Mouse (Mus musculus) stomach, postnatal 0 days (tissue): ENCODE measurements around the gene Ddi1.

Source experiments
- CTCF ChIP-seq: IDR thresholded peaks from 2 replicates; pipeline ENCODE4 v1.5.1; 2016; ENCODE audit warnings: antibody characterized with exemption, low read depth, mild to moderate bottlenecking, moderate library complexity
- EP300 ChIP-seq: optimal IDR thresholded peaks from 2 replicates; pipeline ENCODE3; 2016; ENCODE audit warnings: antibody characterized with exemption

- no peak for TF ChIP-seq CTCF
- no peak for TF ChIP-seq EP300
Measured at GRCm38 (mm10) chr9:6317114-6317513, 47.5 kb upstream of the Ddi1 start.
